Mouse (Mus musculus) ES-E14 (cell line): ENCODE measurements at regions not wholly inside any gene's neighbourhood (a gene's known extent, or its start where the extent isn't known, plus 50 kb on each side); places are given as distances from the start of the nearest gene placed in this dataset.

Experiments
- CHD2 ChIP-seq: IDR thresholded peaks from 2 replicates; pipeline ENCODE4 v1.6.1; 2014; ENCODE audit warnings: mild to moderate bottlenecking, low read depth, low read length, inconsistent platforms
- HCFC1 ChIP-seq: IDR thresholded peaks from 2 replicates; pipeline ENCODE4 v1.6.1; 2012; ENCODE audit warnings: low read length, inconsistent platforms, borderline replicate concordance; ENCODE audit not compliant: insufficient read depth
- ZNF384 ChIP-seq: IDR thresholded peaks from 2 replicates; pipeline ENCODE4 v1.6.1; 2012; ENCODE audit warnings: low read depth, low read length, inconsistent platforms

DNA sequence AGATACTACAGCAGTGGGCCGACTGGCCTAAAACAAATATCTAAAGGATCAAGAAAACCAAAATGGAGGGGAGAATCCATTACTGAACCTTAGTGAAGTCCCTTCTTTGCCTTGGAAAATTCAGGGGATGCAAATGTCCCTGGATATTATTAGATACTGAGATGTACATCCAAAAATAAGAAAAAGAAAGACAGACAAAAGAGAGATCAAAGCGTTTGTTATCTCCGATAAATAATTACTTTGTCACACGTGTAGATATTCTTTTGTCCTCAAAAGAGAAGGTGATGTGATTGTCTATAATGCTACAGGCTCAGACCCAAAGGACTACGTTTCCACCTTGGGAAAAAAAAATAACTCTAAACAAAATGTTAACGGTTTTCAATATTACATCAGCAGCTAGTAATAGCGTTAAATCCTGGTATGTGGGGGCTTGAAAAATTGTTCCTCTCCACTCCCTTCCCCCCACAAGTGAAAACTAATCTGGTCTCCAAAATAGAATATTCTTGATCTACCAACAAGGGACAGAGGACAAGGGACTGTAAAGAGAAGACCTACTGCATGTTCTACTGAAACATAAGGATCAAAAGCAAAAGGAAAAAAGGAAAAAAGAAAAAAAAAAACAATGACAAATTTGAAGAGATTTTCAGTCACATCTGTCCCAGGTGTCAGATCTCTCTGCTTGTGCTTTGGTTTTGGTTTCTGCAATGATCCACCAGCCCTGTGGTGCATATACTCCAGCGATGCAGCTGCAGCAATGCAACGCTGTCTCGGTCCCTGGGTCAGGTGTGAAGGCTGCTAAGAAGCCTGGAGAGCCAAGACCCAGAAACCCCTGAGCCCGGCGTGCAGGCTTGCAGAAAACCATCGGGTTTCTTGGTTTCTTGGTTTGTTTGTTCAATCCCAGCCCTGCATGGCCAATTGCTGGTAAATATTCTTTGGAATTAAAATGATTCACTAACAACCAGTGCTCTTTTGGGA is 256.6 kb upstream of the Nfe2l3 start:
- TF ChIP-seq ZNF384 = no peak
- TF ChIP-seq HCFC1 = no peak
- TF ChIP-seq CHD2 = no peak
